Mouse (Mus musculus) liver, postnatal 0 days (tissue): ENCODE measurements around the gene Ube2n. TPM values are rescaled to one million over a fixed set of nuclear protein-coding genes. Genes with fewer than 3 reads are reported as not detected.

ENCODE experiments used
- ATAC-seq: fragments of 200-750 bp; cut with Nextera tagmentation; 2 replicates; pipeline ENCODE4 v1.8.0; 2017; ENCODE audit warnings: mild to moderate bottlenecking, moderate library complexity
- DNase-seq: peaks from one replicate; pipeline ENCODE4 v3.0.0-alpha.2; 2016
- H3K27ac ChIP-seq: fragments of 300-500 bp; sonication (generic); 2 replicates; pipeline ENCODE4 v1.5.1; 2014; ENCODE audit warnings: antibody characterized with exemption, moderate library complexity, mild to moderate bottlenecking, low read depth
- H3K27me3 ChIP-seq: fragments of 300-500 bp; sonication (generic); 2 replicates; pipeline ENCODE4 v1.6.1; 2014; ENCODE audit warnings: low read length, control low read depth, mixed read lengths; ENCODE audit not compliant: insufficient read depth
- H3K36me3 ChIP-seq: fragments of 300-500 bp; sonication (generic); replicated peaks from 2 replicates; pipeline ENCODE4 v1.6.1; 2014; ENCODE audit warnings: mild to moderate bottlenecking, control low read depth, low read length, moderate library complexity, mixed read lengths; ENCODE audit not compliant: insufficient read depth
- H3K4me1 ChIP-seq: fragments of 300-500 bp; sonication (generic); 2 replicates; pipeline ENCODE4 v1.6.1; 2014; ENCODE audit warnings: antibody characterized with exemption, mild to moderate bottlenecking, control low read depth; ENCODE audit not compliant: insufficient read depth
- H3K4me2 ChIP-seq: fragments of 300-500 bp; sonication (generic); 2 replicates; pipeline ENCODE4 v1.6.1; 2014; ENCODE audit warnings: low read depth, mild to moderate bottlenecking, low read length, moderate library complexity, mixed read lengths
- H3K4me3 ChIP-seq: fragments of 300-500 bp; sonication (generic); 2 replicates; pipeline ENCODE4 v1.5.1; 2014; ENCODE audit warnings: low read depth, low read length
- H3K9ac ChIP-seq: fragments of 300-500 bp; sonication (generic); replicated peaks from 2 replicates; pipeline ENCODE4 v1.6.1; 2014; ENCODE audit warnings: mild to moderate bottlenecking, moderate library complexity
- H3K9me3 ChIP-seq: fragments of 300-500 bp; sonication (generic); 2 replicates; pipeline ENCODE4 v1.6.1; 2016; ENCODE audit warnings: mild to moderate bottlenecking, control low read depth, low read length, mixed read lengths
- CTCF ChIP-seq: sonication (generic); IDR thresholded peaks from 2 replicates; pipeline ENCODE4 v1.5.1; 2016; ENCODE audit warnings: antibody characterized with exemption, low read depth
- EP300 ChIP-seq: IDR thresholded peaks from 2 replicates; pipeline ENCODE4 v1.6.1; 2016; ENCODE audit warnings: antibody characterized with exemption, low read depth, mild to moderate bottlenecking
- WGBS: fragments of 180-500 bp; shearing (Covaris S2); extraction: QIAGEN DNeasy Blood & Tissue Kit; methylation state at CpG from one replicate; pipeline ENCODE4 v1.1.7; 2014; ENCODE audit not compliant: insufficient replicate concordance; 5-methylcytosine and 5-hydroxymethylcytosine counted together
- polyA plus RNA-seq: library from polyadenylated mRNA; unstranded; fragments of >200 nt; fragmentation: Nextera tagmentation; extraction: Ambion mirVana; gene quantifications from 2 replicates; pipeline ENCODE4 v1.2.1, GENCODE M21; 2015

Ube2n gene
- polyA plus RNA-seq, 1 experiment from 2014 or later: 92.7 TPM

DNA sequence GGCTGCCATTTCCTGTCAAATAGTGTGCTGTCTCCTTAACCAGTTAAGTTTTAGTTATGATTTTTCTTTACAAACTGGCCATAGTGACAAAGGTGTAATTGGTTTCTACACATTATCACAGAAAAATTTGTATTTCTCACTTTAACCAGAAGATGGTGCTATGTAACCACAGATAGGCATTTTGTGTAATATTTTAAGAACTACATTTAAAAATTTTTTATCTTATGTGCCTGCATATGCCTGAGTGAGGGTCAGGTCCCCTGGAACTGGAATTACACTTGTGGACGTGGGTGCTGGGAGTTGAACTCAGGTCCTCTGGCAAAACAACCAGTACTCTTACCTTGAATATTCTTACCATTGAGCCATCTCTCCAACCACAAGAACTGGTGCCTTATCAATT is 35.6 kb downstream of the Ube2n start:
- H3K4me1 ChIP-seq: no peaks in the 10 kb centered on the region
- no peak overlapping the region for H3K4me2 ChIP-seq
- no peak overlapping the region for H3K9ac ChIP-seq
- peaks cover 81% of the 10 kb centered on the region for H3K36me3 ChIP-seq
- ATAC-seq (no peak), DNase-seq (no peak)
- H3K4me3 ChIP-seq: no peak overlapping the region
- TF ChIP-seq CTCF (peak; percentile 60), EP300 (no peak)
- 56% methylated on average over 1 of the region's 1 CpGs for WGBS
- no peaks in the 10 kb centered on the region for H3K27me3 ChIP-seq
- no peaks in the 10 kb centered on the region for H3K9me3 ChIP-seq
- H3K27ac ChIP-seq: no peak overlapping the region

DNA sequence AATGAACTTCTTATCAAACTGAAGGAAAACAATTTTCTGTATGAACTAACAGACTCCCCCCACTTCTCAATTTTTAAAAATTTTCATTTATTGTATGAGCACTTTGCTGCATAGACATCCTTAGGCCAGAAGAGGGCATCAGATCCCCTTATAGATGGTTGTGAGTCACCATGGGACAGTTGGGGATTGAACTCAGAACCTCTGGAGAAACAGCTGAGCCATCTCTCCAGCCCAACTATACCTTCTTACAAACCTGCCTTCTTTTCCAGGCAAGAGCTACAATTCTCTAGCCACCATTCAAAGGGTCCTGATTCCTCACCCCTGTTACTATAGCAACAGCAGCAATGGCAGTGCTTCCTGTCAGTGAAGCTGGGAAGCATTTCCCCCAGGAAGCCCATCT is 36.8 kb downstream of the Ube2n start:
- H3K27ac ChIP-seq: no peak overlapping the region
- no peak overlapping the region for H3K9ac ChIP-seq
- DNase-seq (no peak), ATAC-seq (no peak)
- no peak overlapping the region for H3K4me2 ChIP-seq
- no peaks in the 10 kb centered on the region for H3K27me3 ChIP-seq
- no peaks in the 10 kb centered on the region for H3K9me3 ChIP-seq
- peaks cover 3% of the 10 kb centered on the region; the same call in 1 of the 2 replicates for H3K4me1 ChIP-seq
- TF ChIP-seq CTCF (peak; percentile 67), EP300 (no peak)
- no peak overlapping the region for H3K4me3 ChIP-seq
- H3K36me3 ChIP-seq: peaks cover 79% of the 10 kb centered on the region

DNA sequence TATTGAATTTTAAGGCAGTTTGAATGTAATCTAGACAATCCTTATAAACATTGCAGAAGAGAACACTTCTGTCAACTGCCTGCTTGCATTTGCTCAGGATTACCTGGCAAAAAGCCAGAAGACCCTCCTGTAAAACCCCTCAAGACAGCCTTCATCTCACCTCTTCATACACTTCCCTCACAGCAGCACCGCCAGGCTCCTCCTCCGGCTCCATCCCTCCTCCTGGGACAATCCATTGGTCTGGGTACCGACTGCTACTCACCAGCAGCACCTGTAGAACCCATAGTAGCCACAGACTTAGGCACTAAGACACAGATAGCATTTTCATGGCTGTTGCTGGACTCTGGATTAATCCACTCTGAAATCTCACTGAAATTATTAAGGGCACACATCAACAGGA is 37.4 kb downstream of the Ube2n start:
- H3K4me3 ChIP-seq: no peak overlapping the region
- H3K4me2 ChIP-seq: no peak overlapping the region
- no peak for ATAC-seq
- H3K9ac ChIP-seq: no peak overlapping the region
- WGBS: 77% methylated on average over 3 of the region's 3 CpGs
- peaks cover 3% of the 10 kb centered on the region; the same call in 1 of the 2 replicates for H3K4me1 ChIP-seq
- peaks cover 79% of the 10 kb centered on the region for H3K36me3 ChIP-seq
- no peaks in the 10 kb centered on the region for H3K9me3 ChIP-seq
- no peak overlapping the region for H3K27ac ChIP-seq
- DNase-seq: no peak
- no peaks in the 10 kb centered on the region for H3K27me3 ChIP-seq
- TF ChIP-seq CTCF: no peak
- TF ChIP-seq EP300: no peak

DNA sequence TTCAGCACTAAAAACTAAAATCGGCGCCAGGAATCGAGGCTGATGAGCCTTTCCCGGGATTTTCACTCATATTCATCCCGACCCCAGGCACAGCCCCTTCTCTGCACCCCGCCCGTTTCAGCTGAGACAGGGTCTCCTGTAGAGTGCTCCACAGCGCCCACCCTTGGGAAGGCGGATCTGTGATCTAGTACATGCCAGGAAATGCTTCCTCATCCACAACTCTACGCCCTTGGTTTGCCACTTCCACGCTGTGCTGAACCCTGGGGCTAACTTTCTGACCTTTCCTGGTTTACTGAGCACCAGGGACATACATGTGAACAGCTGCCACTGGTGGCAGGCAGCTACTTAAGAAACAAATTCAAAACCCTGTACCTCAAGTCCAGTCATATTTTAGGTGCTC is 40.9 kb downstream of the Ube2n start:
- Histone ChIP-seq H3K9me3 (no peaks in the 10 kb centered on the region), H3K4me2 (no peak overlapping the region), H3K9ac (no peak overlapping the region), H3K36me3 (peaks cover 66% of the 10 kb centered on the region), H3K27me3 (no peaks in the 10 kb centered on the region), H3K27ac (0 out of 2 replicates have a peak overlapping the region, but pooled peaks have one; percentile 6), H3K4me3 (no peak overlapping the region), H3K4me1 (peaks cover 23% of the 10 kb centered on the region)
- TF ChIP-seq EP300 (no peak), CTCF (no peak)
- ATAC-seq (no peak), DNase-seq (no peak)
- WGBS: 92% methylated on average over 11 of the region's 11 CpGs

DNA sequence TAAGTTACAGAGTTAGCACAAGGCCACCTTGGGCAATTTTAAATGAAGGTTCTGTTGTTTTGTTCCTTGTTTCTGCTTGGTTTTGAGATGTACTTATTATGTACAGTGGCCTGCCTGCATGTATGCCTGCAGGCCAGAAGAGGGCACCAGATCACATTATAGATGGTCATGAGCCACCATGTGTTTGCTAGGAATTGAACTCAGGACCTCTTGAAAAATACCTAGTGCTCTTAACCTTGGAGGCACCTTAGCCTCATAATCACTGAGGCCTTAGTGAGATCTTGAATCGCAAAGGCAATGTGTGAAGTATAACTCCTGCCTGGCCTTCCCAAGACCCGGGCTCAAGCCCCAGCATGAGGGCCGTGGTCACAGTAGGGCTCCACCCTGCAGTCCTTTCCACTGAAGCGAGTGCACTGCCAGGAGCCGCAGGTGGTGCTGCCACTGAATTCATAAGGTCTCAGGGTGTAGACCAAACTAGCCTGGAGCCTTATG is 42.4 kb downstream of the Ube2n start:
- DNase-seq (no peak), ATAC-seq (peak; percentile 30; the same call in 1 of the 2 replicates)
- WGBS: 90% methylated on average over 5 of the region's 5 CpGs
- 0 out of 2 replicates have a peak overlapping the region, but pooled peaks have one; percentile 6 for H3K27ac ChIP-seq
- H3K27me3 ChIP-seq: no peaks in the 10 kb centered on the region
- H3K4me1 ChIP-seq: peaks cover 28% of the 10 kb centered on the region
- H3K4me2 ChIP-seq: no peak overlapping the region
- H3K9ac ChIP-seq: no peak overlapping the region; the same call in 1 of the 2 replicates
- H3K9me3 ChIP-seq: no peaks in the 10 kb centered on the region
- peaks cover 52% of the 10 kb centered on the region for H3K36me3 ChIP-seq
- TF ChIP-seq CTCF (peak; percentile 84), EP300 (no peak)
- H3K4me3 ChIP-seq: no peak overlapping the region

DNA sequence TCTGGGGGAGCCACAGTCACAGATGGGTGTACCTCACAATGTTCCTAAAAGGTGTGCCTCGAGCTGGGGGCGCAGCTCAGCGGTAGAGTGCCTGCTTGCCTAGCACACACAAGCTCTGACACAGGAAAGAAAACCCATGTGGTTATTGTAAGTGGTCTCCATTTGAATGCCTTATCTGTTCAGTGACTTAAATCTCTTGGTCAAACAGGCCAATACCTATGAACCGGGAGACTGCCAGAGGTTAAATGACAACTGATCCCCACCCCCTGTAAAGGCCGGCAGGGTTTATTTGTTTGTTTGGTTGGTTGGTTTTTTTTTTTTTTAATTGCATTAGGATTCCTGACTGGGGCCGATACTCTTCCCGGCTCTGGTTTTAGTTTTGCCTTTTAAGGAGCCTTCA is 44.5 kb downstream of the Ube2n start:
- TF ChIP-seq EP300 (no peak), CTCF (no peak)
- Histone ChIP-seq H3K4me3 (no peak overlapping the region), H3K9me3 (no peaks in the 10 kb centered on the region), H3K27me3 (no peaks in the 10 kb centered on the region), H3K9ac (no peak overlapping the region), H3K4me1 (peaks cover 30% of the 10 kb centered on the region), H3K27ac (no peak overlapping the region), H3K36me3 (peaks cover 43% of the 10 kb centered on the region), H3K4me2 (peak overlapping the region; percentile 77)
- WGBS: 70% methylated on average over 7 of the region's 7 CpGs
- DNase-seq: no peak
- ATAC-seq: no peak
